Mouse (Mus musculus): ENCODE measurements around the gene Caln1.

Gene Caln1

DNA sequence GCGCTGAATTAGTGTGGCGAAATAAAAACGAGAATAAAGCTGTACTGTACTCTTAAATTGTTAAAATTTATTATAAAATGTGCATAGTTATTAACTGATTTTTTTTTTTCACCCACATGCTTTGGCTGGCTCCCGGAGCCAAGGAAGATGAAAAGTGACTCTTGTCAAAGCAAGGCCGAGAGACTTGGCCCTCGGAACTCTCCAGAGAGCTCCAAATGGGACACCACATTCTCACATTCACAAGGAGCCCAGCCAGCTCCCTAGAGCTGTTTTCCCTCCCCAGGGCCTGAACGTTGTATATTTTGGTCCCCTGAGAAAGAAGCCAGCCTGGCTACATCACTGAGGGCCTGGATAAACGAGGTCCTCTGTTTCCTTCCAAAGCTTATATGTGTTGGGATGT lies 25.1 kb downstream of the Caln1 start:
- DNase-seq (ENCODE audit: low spot score) = no peak

DNA sequence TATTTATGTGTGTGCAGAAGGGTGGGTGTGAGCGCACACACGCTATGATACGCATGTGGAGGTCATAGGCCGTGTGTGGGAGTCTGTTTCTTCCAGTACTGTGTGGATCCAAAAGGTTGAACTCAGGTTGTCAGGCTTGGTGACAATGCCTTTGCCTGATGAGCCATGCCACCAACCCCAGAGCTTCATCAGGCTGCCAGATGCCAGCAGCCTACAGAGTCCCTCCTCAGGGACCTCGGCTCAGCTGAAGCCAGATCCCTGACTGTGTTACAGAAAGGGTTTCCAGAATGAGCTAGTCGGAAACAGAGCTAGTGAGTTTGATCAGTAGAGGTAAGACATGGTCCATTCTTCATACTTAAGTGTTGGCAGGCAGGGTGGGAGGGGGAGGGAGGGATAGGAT lies 25.9 kb downstream of the Caln1 start:
- no peak for DNase-seq (ENCODE audit: low spot score)

DNA sequence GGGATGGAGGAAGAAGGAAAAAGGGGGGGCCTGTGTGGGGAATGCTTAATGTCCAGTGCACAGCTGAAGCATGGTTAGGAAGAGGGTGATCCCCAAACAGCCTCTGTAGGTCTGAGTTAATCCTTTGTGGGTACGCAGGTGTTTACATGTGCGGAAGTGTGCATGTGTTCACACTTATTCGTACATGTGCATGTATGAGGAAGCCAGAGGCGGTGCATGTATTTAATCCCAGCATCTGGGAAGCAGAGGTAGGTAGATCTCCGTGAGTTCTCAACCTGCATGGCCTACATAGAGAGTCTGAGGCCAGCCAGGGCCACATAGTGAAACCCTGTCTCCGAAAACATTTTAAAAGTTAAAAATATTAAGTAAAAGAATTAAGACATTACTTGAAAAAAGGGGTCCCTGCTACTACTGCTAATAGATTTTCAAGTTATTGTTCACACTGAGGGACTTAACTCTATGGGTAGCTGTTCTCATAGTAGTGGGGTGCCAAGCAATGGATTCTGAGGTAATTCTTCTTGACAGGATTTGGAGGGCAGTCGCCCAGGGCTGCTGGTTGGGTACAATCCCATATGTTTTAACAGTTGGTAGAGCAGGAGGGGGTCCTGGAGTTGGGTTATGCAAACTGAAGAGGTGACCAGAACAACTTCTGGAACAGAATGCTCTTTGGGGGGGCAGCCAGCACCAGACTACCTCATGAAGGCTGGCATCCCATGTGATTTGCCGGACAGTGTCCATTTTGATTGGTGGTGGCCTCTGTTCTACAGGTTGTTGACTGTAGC lies 31.1 kb downstream of the Caln1 start:
- DNase-seq (ENCODE audit: low spot score) = no peak

GRCm38 (mm10) chr5:130405201-130405600 lies 35.9 kb downstream of the Caln1 start:
- no peak for DNase-seq (ENCODE audit: low spot score)

DNA sequence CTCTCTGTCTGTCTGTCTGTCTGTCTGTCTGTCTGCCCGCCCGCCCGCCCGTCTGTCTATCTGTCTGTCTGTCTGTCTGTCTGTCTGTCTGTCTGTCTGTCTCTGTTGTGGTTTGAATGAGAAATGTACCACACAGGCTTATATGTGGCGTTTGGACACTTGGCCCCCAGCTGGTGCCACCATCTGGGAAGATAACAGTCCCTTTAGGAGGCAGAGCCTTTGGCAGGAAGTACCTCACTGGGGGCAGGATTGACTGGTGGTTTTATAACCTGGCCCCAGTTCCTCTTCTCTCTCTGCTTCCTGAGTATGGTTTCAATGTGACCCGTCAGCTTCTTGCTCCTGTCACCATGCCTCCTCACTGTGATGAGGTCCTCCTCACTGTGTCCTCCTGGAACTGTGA lies 40.5 kb downstream of the Caln1 start:
- no peak for DNase-seq (ENCODE audit: low spot score)

DNA sequence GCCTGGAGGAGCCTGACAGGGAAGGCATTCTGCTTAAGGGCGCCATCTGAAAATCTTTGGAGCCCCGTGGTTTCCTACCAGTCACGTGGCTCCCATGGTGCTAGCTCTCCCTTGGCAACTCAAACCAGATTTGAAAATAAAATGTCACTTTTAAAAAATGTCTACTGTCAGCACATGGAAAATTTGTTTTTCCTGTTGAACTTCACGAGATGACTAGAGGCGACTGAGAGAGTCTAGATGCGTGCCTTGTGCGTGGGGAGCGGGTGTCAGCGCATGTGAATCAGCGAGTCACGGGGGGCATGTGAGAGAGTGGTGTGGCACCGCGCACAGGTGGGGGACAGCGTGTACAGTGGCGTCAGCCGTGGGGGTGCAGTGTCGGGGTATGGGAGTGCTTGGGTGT lies 42.3 kb downstream of the Caln1 start:
- no peak for DNase-seq (ENCODE audit: low spot score)

GRCm38 (mm10) chr5:130447438-130447837 lies 78.2 kb downstream of the Caln1 start:
- no peak for DNase-seq (ENCODE audit: low spot score)

- DNase-seq (ENCODE audit: low spot score) = no peak
These were observed 79.2 kb downstream of the Caln1 start for GRCm38 (mm10) chr5:130448491-130448890.

- DNase-seq (ENCODE audit: low spot score) = no peak
These were observed 79.9 kb downstream of the Caln1 start for GRCm38 (mm10) chr5:130448931-130449856.

- DNase-seq (ENCODE audit: low spot score) = no peak
These were observed 80.8 kb downstream of the Caln1 start for GRCm38 (mm10) chr5:130450031-130450541.

- DNase-seq (ENCODE audit: low spot score) = no peak
These were observed 88.8 kb downstream of the Caln1 start for GRCm38 (mm10) chr5:130458076-130458475.

- no peak for DNase-seq (ENCODE audit: low spot score)
These were observed 103.0 kb downstream of the Caln1 start for GRCm38 (mm10) chr5:130472209-130472608.

- DNase-seq (ENCODE audit: low spot score) = no peak
These were observed 105.6 kb downstream of the Caln1 start for GRCm38 (mm10) chr5:130474876-130475275.

DNA sequence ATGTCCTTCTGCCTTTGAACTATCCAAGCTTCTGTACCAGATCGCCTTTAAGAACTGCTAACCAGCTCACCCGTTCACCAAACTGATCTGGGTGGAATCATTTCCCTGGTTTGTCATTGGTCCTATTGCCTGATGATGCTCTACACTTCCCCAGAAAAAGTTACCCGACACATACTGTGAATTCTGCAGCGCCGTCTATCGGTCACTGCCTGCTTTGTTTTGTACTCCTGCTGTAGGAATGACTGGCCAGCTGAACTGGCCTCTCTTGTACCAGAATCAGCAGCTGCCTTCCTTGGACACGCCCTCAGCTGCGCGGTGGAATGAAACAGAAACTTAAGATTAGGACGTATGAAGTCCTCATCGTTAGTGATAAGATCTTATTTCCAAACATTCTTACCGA lies 107.5 kb downstream of the Caln1 start:
- no peak for DNase-seq (ENCODE audit: low spot score)

DNA sequence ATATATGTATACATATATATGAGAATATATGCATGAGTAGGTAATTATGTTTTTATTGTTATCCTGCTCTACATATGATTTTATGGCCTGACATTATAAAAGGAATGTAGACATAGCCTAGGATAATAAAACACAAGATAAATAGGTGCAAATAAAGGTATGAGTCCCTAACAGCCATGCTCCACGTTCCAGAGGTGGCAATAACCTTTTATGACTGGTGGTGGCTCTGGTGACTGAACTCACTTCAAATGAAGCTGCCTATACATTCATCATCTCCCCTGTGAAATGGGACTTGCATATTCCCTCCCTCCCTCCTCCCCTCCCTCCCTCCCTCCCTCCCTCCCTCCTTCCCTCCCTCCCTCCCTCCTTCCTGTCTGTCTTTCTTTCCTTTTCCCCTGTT lies 111.0 kb downstream of the Caln1 start:
- DNase-seq (ENCODE audit: low spot score) = no peak

- no peak for DNase-seq (ENCODE audit: low spot score)
These were observed 122.2 kb downstream of the Caln1 start for GRCm38 (mm10) chr5:130491471-130491870.

- no peak for DNase-seq (ENCODE audit: low spot score)
These were observed 123.0 kb downstream of the Caln1 start for GRCm38 (mm10) chr5:130492305-130492704.

DNA sequence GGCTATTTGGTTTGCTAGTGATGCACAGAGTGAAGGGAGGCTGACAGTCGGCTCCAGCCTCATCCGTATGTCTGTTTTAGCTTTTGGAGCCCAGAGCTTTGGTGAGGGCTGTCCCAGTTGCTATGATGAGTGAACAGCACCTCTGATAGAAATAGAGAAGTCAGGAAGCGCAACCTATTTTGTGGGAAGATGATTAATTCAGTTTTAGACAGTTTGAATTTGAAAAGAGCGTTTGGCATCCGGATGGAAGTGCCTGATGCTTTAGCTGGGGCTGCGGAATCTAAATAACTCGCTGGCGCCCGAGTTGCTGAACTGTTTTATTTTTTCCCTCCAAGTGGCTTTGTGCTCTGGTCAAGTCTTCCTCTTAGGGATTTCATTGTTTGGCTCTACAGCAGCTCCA lies 133.3 kb downstream of the Caln1 start:
- peak; percentile 21 for DNase-seq (ENCODE audit: low spot score)

DNA sequence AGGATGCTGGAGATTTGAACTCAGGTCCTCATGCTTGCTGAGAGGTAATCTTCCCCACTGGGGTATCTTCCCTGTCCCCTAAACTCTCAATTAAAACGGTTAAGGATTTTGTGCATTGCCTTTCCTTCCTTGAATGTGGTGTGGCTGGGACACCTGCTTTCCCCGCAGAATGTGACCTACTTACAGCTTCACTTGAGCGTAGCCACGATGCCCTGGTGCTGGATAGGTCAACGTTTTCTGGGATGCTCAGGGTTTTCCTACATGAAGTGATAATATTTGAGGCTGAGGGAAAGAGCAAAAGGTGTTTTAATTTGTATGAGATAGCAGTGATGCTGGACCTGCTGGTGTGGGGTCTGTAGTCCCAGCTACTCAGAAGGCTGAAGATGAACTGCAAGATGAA lies 135.6 kb downstream of the Caln1 start:
- DNase-seq (ENCODE audit: low spot score) = no peak

- no peak for DNase-seq (ENCODE audit: low spot score)
These were observed 141.3 kb downstream of the Caln1 start for GRCm38 (mm10) chr5:130510516-130510915.

DNA sequence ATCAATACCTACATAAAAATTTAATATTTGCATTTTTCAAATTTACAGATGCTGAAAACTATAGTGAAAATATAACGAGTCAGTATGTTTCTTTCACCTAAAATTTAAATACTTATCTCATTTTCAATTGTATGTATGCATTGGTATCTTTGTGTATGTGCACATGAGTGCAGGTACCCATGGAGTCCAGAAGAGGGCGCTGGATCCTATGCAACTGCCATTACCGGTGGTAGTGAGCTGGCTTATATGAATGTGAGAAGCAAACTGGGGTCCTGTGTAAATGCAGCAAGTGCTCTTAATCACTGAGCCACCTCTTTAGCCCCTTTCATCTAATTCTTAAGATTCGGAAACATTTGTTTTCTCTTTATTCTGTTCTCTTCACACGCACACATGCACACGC lies 146.1 kb downstream of the Caln1 start:
- DNase-seq (ENCODE audit: low spot score) = no peak

DNA sequence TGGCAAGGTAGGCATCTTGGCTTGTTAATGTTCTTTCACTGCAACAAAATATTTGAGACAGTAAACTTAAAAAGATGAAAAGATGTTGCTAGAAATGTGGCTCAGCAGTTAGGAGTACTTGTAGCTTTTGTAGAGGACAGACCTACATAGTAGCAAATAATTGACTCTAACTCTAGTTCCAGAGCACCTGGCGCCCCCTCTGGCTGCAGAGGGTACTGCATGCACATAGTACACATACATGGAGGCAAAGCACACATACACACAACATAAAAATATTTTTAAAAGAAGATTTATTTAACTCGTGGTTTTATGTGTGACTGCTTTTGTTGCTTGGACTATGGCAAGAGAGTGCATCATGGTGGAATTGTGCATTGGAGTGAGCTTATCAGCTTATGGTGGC lies 151.3 kb downstream of the Caln1 start:
- no peak for DNase-seq (ENCODE audit: low spot score)

- no peak for DNase-seq (ENCODE audit: low spot score)
These were observed 158.2 kb downstream of the Caln1 start for GRCm38 (mm10) chr5:130527416-130527815.

Data from layer of hippocampus, adult 9-10 months (tissue).